Mouse (Mus musculus): Measurements from ENCODE around the gene Fam198b.

- TF ChIP-seq CTCF (IDR thresholded peaks at IDR 0.05; ENCODE audit: control insufficient read depth, insufficient read depth, insufficient read length), result no peak
- no peak for TF ChIP-seq USF1 (IDR thresholded peaks at IDR 0.05; ENCODE audit: low read depth)
- TF ChIP-seq MYOD1 (IDR thresholded peaks at IDR 0.05; ENCODE audit: control insufficient read depth, insufficient read length, low read depth), result no peak
- no peak for TF ChIP-seq MYOG (IDR thresholded peaks at IDR 0.05; ENCODE audit: control insufficient read depth, extremely low read depth, insufficient read length)
- no peak for TF ChIP-seq MAX (IDR thresholded peaks at IDR 0.05)
These were observed 42.7 kb downstream of the Fam198b start for GRCm38 (mm10) chr3:79927050-79927449.
